Mouse (Mus musculus): Measurements from ENCODE around the gene Gm21738. TPM values are rescaled to one million over a fixed set of nuclear protein-coding genes. Genes with fewer than 3 reads are reported as not detected.

Gm21738 gene
- not detected for polyA plus RNA-seq (2015; fragmentation: Illumina TruSeq; extraction: RNeasy Lipid Tissue Mini Kit (QIAGEN cat#74804); ENCODE audit: insufficient read depth, low read depth, low replicate concordance)

DNA sequence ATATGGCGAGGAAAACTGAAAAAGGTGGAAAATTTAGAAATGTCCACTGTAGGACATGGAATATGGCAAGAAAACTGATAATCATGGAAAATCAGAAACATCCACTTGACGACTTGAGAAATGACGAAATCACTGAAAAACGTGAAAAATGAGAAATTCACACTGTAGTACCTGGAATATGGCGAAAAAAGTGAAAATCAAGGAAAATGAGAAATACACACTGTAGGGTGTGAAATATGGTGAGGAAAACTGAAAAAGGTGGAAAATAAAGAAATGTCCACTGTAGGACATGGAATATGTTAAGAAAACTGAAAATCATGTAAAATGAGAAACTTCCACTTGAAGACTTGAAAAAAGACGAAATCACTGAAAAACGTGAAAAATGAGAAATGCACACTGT, at the start of gene Gm21738:
TSS of gene Gm21738 (minus strand) at position 101 of the 400 bp plus-strand sequence.

Other genes with a start within 250 kb of the Gm21738 start
- gene Gm2244, start 131.0 kb upstream of the Gm21738 start, polyA plus RNA-seq (2015; fragmentation: Illumina TruSeq; extraction: RNeasy Lipid Tissue Mini Kit (QIAGEN cat#74804); ENCODE audit: insufficient read depth, low read depth, low replicate concordance): not detected
- not detected for gene Gm2237, start 166.2 kb upstream of the Gm21738 start, polyA plus RNA-seq (2015; fragmentation: Illumina TruSeq; extraction: RNeasy Lipid Tissue Mini Kit (QIAGEN cat#74804); ENCODE audit: insufficient read depth, low read depth, low replicate concordance)
- gene Gm5458, start 183.7 kb upstream of the Gm21738 start, polyA plus RNA-seq (2015; fragmentation: Illumina TruSeq; extraction: RNeasy Lipid Tissue Mini Kit (QIAGEN cat#74804); ENCODE audit: insufficient read depth, low read depth, low replicate concordance): not detected

Measured in pancreas, adult 10 weeks (tissue).